Mouse (Mus musculus): ENCODE results near the gene Fcgr4. TPM values are rescaled to one million over a fixed set of nuclear protein-coding genes. Genes with fewer than 3 reads are reported as not detected.

Gene Fcgr4
- polyA plus RNA-seq, 1 experiment, result 86.6 TPM

DNA sequence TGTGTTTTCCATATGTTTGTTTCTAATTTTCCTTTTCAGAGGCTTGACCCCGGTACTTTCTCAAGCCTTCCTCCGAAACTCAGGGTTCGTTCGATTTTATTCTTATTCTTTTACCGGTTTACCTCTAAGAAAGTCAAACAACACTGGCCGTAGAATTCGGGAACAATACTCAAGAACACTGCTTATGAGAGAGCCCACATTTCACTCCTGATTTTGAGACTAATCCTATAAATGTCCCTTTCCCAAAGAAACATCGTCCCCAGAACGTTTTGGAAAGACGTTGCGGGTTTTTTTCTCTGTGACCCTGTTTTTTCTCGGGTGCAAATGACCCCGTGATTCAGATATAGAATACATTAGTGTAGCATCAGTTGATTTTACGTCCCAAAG, 26.4 kb downstream of the Fcgr4 start:
- peaks cover 6% of the 10 kb centered on the region for H3K4me1 ChIP-seq (ENCODE audit: control insufficient read depth, insufficient read depth, low read length)
- TF ChIP-seq POLR2A (IDR thresholded peaks at IDR 0.05; ENCODE audit: borderline replicate concordance, low read depth, low read length) (no peak), CTCF (IDR thresholded peaks at IDR 0.05; ENCODE audit: low read depth, low read length) (no peak)
- no peak overlapping the region for H3K4me3 ChIP-seq (ENCODE audit: insufficient read depth, low read length)
- H3K27ac ChIP-seq (ENCODE audit: insufficient read depth, low read depth, low read length), result no peak overlapping the region

- H3K4me1 ChIP-seq (ENCODE audit: control insufficient read depth, insufficient read depth, low read length), result peaks cover 19% of the 10 kb centered on the region
- H3K27ac ChIP-seq (ENCODE audit: insufficient read depth, low read depth, low read length), result no peak overlapping the region
- no peak overlapping the region for H3K4me3 ChIP-seq (ENCODE audit: insufficient read depth, low read length)
- TF ChIP-seq POLR2A (IDR thresholded peaks at IDR 0.05; ENCODE audit: borderline replicate concordance, low read depth, low read length) (no peak), CTCF (IDR thresholded peaks at IDR 0.05; ENCODE audit: low read depth, low read length) (no peak)
These were observed 27.8 kb downstream of the Fcgr4 start for GRCm38 (mm10) chr1:171046501-171046900.

DNA sequence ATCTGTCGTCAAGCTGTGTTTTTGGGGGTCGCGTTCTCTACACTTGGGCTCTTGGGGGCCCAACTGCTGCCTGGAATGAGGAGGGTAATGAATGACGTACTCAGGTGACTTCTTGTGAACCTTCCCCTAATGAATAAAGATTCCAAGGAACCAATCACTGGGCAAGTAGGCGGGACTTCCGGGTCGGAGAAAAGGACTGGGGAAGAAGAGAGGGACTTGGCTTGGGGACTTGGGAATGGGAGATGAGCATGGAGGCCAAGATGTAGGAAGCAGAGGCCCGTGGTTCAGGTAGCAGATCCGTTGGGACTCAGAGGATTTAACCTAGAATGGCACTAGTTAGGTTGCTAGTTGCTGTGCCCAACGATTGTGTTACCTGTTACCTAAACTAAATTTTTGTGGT, 30.5 kb downstream of the Fcgr4 start:
- no peak overlapping the region for H3K27ac ChIP-seq (ENCODE audit: insufficient read depth, low read depth, low read length)
- H3K4me1 ChIP-seq (ENCODE audit: control insufficient read depth, insufficient read depth, low read length), result peaks cover 43% of the 10 kb centered on the region
- no peak for TF ChIP-seq POLR2A (IDR thresholded peaks at IDR 0.05; ENCODE audit: borderline replicate concordance, low read depth, low read length)
- no peak for TF ChIP-seq CTCF (IDR thresholded peaks at IDR 0.05; ENCODE audit: low read depth, low read length)
- H3K4me3 ChIP-seq (ENCODE audit: insufficient read depth, low read length), result no peak overlapping the region

GRCm38 (mm10) chr1:171050774-171051173, 32.1 kb downstream of the Fcgr4 start:
- TF ChIP-seq POLR2A (IDR thresholded peaks at IDR 0.05; ENCODE audit: borderline replicate concordance, low read depth, low read length) (no peak), CTCF (IDR thresholded peaks at IDR 0.05; ENCODE audit: low read depth, low read length) (no peak)
- H3K27ac ChIP-seq (ENCODE audit: insufficient read depth, low read depth, low read length), result peak overlapping the region; percentile 65
- H3K4me3 ChIP-seq (ENCODE audit: insufficient read depth, low read length), result peak overlapping the region; percentile 17
- peaks cover 51% of the 10 kb centered on the region for H3K4me1 ChIP-seq (ENCODE audit: control insufficient read depth, insufficient read depth, low read length)

- Histone ChIP-seq H3K4me3 (ENCODE audit: insufficient read depth, low read length) (no peak overlapping the region), H3K4me1 (ENCODE audit: control insufficient read depth, insufficient read depth, low read length) (peaks cover 63% of the 10 kb centered on the region), H3K27ac (ENCODE audit: insufficient read depth, low read depth, low read length) (no peak overlapping the region)
- no peak for TF ChIP-seq POLR2A (IDR thresholded peaks at IDR 0.05; ENCODE audit: borderline replicate concordance, low read depth, low read length)
These were observed 34.6 kb downstream of the Fcgr4 start for GRCm38 (mm10) chr1:171053305-171053704.

GRCm38 (mm10) chr1:171057253-171057652, 38.5 kb downstream of the Fcgr4 start:
- Histone ChIP-seq H3K4me3 (ENCODE audit: insufficient read depth, low read length) (peak overlapping the region; percentile 40), H3K4me1 (ENCODE audit: control insufficient read depth, insufficient read depth, low read length) (peaks cover 55% of the 10 kb centered on the region), H3K27ac (ENCODE audit: insufficient read depth, low read depth, low read length) (peak overlapping the region; percentile 68)
- TF ChIP-seq POLR2A (IDR thresholded peaks at IDR 0.05; ENCODE audit: borderline replicate concordance, low read depth, low read length), result no peak
- no peak for TF ChIP-seq CTCF (IDR thresholded peaks at IDR 0.05; ENCODE audit: low read depth, low read length)

DNA sequence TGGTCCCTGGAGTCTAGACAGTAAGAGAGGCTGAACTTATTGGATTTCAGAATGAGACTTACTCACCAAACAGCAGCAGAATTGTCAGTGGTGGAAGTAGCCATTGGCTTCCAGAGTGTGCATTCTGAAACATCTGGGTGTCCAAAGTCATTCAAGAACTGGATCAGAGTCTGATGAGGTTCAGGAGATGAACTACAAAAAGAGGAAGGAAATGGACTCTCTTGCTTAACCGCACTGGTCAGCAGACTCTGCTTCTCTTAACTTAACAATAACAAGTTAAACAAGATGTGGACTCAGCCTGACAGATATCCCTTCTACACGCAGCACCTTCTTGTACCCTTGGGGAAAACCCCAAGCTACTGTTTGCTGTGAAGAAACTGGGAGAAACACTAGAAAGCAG, 40.5 kb downstream of the Fcgr4 start:
- Histone ChIP-seq H3K27ac (ENCODE audit: insufficient read depth, low read depth, low read length) (peak overlapping the region; percentile 99), H3K4me1 (ENCODE audit: control insufficient read depth, insufficient read depth, low read length) (peaks cover 43% of the 10 kb centered on the region), H3K4me3 (ENCODE audit: insufficient read depth, low read length) (peak overlapping the region; percentile 85)
- TF ChIP-seq CTCF (IDR thresholded peaks at IDR 0.05; ENCODE audit: low read depth, low read length), result no peak
- TF ChIP-seq POLR2A (IDR thresholded peaks at IDR 0.05; ENCODE audit: borderline replicate concordance, low read depth, low read length), result no peak

DNA sequence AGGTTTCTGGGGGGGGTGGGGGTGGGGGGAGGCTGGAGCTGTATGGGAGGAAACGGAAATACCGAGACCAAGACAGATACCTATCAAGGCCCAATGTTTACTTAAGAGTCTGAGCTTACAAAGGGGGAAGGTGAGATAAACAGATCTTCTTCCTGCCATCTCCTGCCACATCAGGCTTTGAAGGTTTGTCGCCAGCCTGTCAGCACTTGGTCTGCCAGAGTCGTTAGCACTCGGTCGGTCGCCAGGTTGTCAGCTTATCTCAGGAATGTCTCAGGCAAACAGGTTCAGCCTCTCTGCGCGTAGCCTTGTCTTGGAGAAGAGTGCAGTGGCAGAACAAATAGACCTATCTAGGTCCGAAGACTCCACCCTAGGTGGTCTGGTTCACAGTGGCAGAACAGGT, 41.7 kb downstream of the Fcgr4 start:
- Histone ChIP-seq H3K27ac (ENCODE audit: insufficient read depth, low read depth, low read length) (peak overlapping the region; percentile 19), H3K4me1 (ENCODE audit: control insufficient read depth, insufficient read depth, low read length) (peaks cover 37% of the 10 kb centered on the region), H3K4me3 (ENCODE audit: insufficient read depth, low read length) (no peak overlapping the region)
- TF ChIP-seq CTCF (IDR thresholded peaks at IDR 0.05; ENCODE audit: low read depth, low read length), result no peak
- TF ChIP-seq POLR2A (IDR thresholded peaks at IDR 0.05; ENCODE audit: borderline replicate concordance, low read depth, low read length), result no peak

GRCm38 (mm10) chr1:171061566-171061965, 42.8 kb downstream of the Fcgr4 start:
- TF ChIP-seq POLR2A (IDR thresholded peaks at IDR 0.05; ENCODE audit: borderline replicate concordance, low read depth, low read length) (no peak), CTCF (IDR thresholded peaks at IDR 0.05; ENCODE audit: low read depth, low read length) (no peak)
- H3K4me3 ChIP-seq (ENCODE audit: insufficient read depth, low read length), result no peak overlapping the region
- H3K4me1 ChIP-seq (ENCODE audit: control insufficient read depth, insufficient read depth, low read length), result peaks cover 28% of the 10 kb centered on the region
- H3K27ac ChIP-seq (ENCODE audit: insufficient read depth, low read depth, low read length), result no peak overlapping the region

DNA sequence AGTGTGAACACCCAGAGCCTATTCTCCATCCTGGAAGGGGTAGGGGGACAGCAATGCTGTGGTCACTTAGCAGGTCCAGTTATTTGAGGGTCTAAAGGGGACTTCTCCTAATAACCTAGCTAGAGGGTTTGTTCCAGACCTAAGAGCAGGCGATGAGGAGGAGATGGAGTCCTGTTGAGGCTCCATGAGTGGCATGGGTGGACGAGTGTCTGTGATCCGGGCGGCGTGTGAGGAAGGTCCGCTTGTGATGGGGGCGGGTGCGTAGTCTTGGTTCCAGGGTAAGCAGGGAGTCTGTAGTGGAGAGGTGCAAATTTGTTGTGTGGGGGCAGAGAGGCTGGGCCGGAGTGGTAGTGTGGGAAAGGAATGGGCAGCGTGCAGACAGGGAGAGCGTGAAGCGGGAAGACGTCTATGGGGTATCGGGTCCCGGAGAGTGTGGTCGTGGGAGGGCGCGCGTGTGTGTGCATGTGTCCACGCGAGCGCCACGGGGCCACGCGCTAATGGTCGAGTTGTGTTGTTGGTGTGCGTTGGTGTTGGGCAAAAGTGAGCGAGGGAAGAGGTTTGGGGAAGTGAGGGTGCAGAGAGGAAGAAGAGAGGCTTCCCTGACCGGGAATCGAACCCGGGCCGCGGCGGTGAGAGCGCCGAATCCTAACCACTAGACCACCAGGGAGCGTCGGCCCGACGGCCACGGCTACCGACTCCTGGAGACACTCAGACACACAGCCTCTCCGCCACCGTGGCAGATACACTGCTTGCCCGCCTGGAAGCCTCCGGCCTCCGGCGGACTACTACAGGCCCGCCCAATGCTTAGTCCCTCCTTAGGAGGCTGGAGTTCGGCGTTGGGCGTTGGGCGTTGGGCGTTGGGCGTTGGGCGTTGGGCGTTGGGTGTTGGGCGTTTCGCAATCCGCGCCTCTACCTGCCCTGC, 45.1 kb downstream of the Fcgr4 start:
- peak overlapping the region; percentile 41 for H3K4me3 ChIP-seq (ENCODE audit: insufficient read depth, low read length)
- H3K4me1 ChIP-seq (ENCODE audit: control insufficient read depth, insufficient read depth, low read length), result peaks cover 22% of the 10 kb centered on the region
- peak overlapping the region; percentile 4 for H3K27ac ChIP-seq (ENCODE audit: insufficient read depth, low read depth, low read length)
